Mouse (Mus musculus): Measurements from ENCODE around the gene D930007J09Rik. TPM values are rescaled to one million over a fixed set of nuclear protein-coding genes. Genes with fewer than 3 reads are reported as not detected.
A peak's percentile ranks its signal among the peaks of the same experiment; 100 is the strongest.

D930007J09Rik gene
- total and polyA plus RNA-seq, 3 experiments = 14.6 TPM; not detected in 2

GRCm38 (mm10) chr13:32799131-32799530 is 3.5 kb downstream of the D930007J09Rik start:
- peaks cover 8 to 30% of the 10 kb centered on the region in 2 experiments; a peak in 3 of 4 replicates for H3K4me1 ChIP-seq (ENCODE audit: control insufficient read depth in 1 of 2, insufficient read depth in 2 of 2)
- in situ Hi-C loops (cut with MboI; ENCODE audit: low pct_ligation_motif_present, low pct_unique_long_range_greater_than_20kb, low sequenced_read_pairs) (no loop called here), dilution Hi-C loops (cut with MboI; ENCODE audit: extremely low pct_ligation_motif_present, extremely low pct_unique_long_range_greater_than_20kb, low sequenced_read_pairs) (no loop called here)
- DNase-seq (ENCODE audit: extremely low read depth) = peak; percentile 49
- no peaks in the 10 kb centered on the region for H3K9me3 ChIP-seq (replicated peaks; ENCODE audit: low read length)
- no peaks in the 10 kb centered on the region for H3K27me3 ChIP-seq (replicated peaks)
- H3K79me2 ChIP-seq (replicated peaks; ENCODE audit: control insufficient read depth, extremely low read depth, insufficient read depth, poor library complexity, severe bottlenecking) = peaks cover 18% of the 10 kb centered on the region
- H3K27ac ChIP-seq (ENCODE audit: insufficient read depth, low read depth) = no peak overlapping the region
- no peak overlapping the region for H3K4me2 ChIP-seq (ENCODE audit: insufficient read depth, low read depth, poor library complexity, severe bottlenecking)
- H3K4me3 ChIP-seq (replicated peaks in 1 of 3; ENCODE audit: low read depth in 2 of 3, low read length in 2 of 3, poor library complexity in 1 of 3) = no peak overlapping the region
- no peak overlapping the region for H3K9ac ChIP-seq (ENCODE audit: insufficient read depth, low read depth)
- H3K36me3 ChIP-seq (replicated peaks in 1 of 2; ENCODE audit: control insufficient read depth in 1 of 2, insufficient read depth in 1 of 2, low read length in 1 of 2) = peaks cover 0 to 6% of the 10 kb centered on the region in 2 experiments
- TF ChIP-seq CTCF (conservative IDR thresholded peaks at IDR 0.05 in 1 of 2, IDR thresholded peaks at IDR 0.05 in 1 of 2; ENCODE audit: low read depth in 2 of 2, low read length in 2 of 2) (peak in 1 of 2 experiments; percentile 57; a peak in 3 of 4 replicates), ZKSCAN1 (IDR thresholded peaks at IDR 0.05; ENCODE audit: borderline replicate concordance, low read depth, low read length) (no peak), RAD21 (IDR thresholded peaks at IDR 0.05; ENCODE audit: low read depth, low read length) (peak; percentile 22), ZNF384 (IDR thresholded peaks at IDR 0.05; ENCODE audit: low read depth, low read length) (peak; percentile 96), E2F4 (IDR thresholded peaks at IDR 0.05; ENCODE audit: insufficient replicate concordance, low read depth, low read length) (no peak)

GRCm38 (mm10) chr13:32797085-32797484 is 5.6 kb downstream of the D930007J09Rik start:
- peak; percentile 20 for DNase-seq (ENCODE audit: extremely low read depth)
- in situ Hi-C loops (cut with MboI; ENCODE audit: low pct_ligation_motif_present, low pct_unique_long_range_greater_than_20kb, low sequenced_read_pairs) = no loop called here
- TF ChIP-seq BHLHE40 (IDR thresholded peaks at IDR 0.05; ENCODE audit: low read depth, low read length) (no peak), KAT2A (IDR thresholded peaks at IDR 0.05; ENCODE audit: insufficient replicate concordance, low read length) (no peak), POLR2AphosphoS2 (IDR thresholded peaks at IDR 0.05; ENCODE audit: low read depth, low read length) (no peak), MAFK (IDR thresholded peaks at IDR 0.05; ENCODE audit: insufficient replicate concordance, low read length) (no peak), ZMIZ1 (IDR thresholded peaks at IDR 0.05; ENCODE audit: low read depth, low read length) (no peak), RCOR1 (conservative IDR thresholded peaks at IDR 0.05; ENCODE audit: low read depth, low read length) (no peak), MAZ (IDR thresholded peaks at IDR 0.05; ENCODE audit: low read depth, low read length) (no peak), USF1 (IDR thresholded peaks at IDR 0.05; ENCODE audit: low read depth, low read length) (no peak), ZC3H11A (IDR thresholded peaks at IDR 0.05; ENCODE audit: low read depth, low read length) (no peak), NELFE (IDR thresholded peaks at IDR 0.05; ENCODE audit: low read depth, low read length) (no peak), IRF4 (IDR thresholded peaks at IDR 0.05; ENCODE audit: low read depth, low read length) (0 out of 2 replicates have a peak, but pooled peaks have one; percentile 13), ELF1 (IDR thresholded peaks at IDR 0.05; ENCODE audit: low read depth, low read length) (0 out of 2 replicates have a peak, but pooled peaks have one; percentile 8), MXI1 (IDR thresholded peaks at IDR 0.05; ENCODE audit: low read depth, low read length) (no peak), JUN (IDR thresholded peaks at IDR 0.05; ENCODE audit: insufficient read depth, low read depth, low read length) (no peak), ZKSCAN1 (IDR thresholded peaks at IDR 0.05; ENCODE audit: borderline replicate concordance, low read depth, low read length) (no peak), UBTF (IDR thresholded peaks at IDR 0.05; ENCODE audit: low read depth, low read length) (no peak), PAX5 (IDR thresholded peaks at IDR 0.05; ENCODE audit: low read length) (no peak), TCF12 (IDR thresholded peaks at IDR 0.05; ENCODE audit: low read depth, low read length) (no peak), CTCF (conservative IDR thresholded peaks at IDR 0.05 in 1 of 2, IDR thresholded peaks at IDR 0.05 in 1 of 2; ENCODE audit: low read depth in 2 of 2, low read length in 2 of 2) (peak in 1 of 2 experiments; percentile 63; a peak in 2 of 4 replicates), MYC (IDR thresholded peaks at IDR 0.05; ENCODE audit: low read depth, low read length) (no peak), MEF2A (IDR thresholded peaks at IDR 0.05; ENCODE audit: borderline replicate concordance, low read depth, low read length) (no peak), HCFC1 (IDR thresholded peaks at IDR 0.05; ENCODE audit: low read depth, low read length) (no peak), USF2 (conservative IDR thresholded peaks at IDR 0.05; ENCODE audit: low read depth, low read length) (no peak), NRF1 (IDR thresholded peaks at IDR 0.05; ENCODE audit: low read depth, low read length) (no peak), JUND (conservative IDR thresholded peaks at IDR 0.05; ENCODE audit: low read depth, low read length) (no peak), CHD1 (IDR thresholded peaks at IDR 0.05; ENCODE audit: low read depth, low read length) (no peak), ETS1 (conservative IDR thresholded peaks at IDR 0.05; ENCODE audit: low read depth, low read length) (no peak), E2F4 (IDR thresholded peaks at IDR 0.05; ENCODE audit: insufficient replicate concordance, low read depth, low read length) (no peak), RAD21 (IDR thresholded peaks at IDR 0.05; ENCODE audit: low read depth, low read length) (peak; percentile 6; the same call in 1 of the 2 replicates), EP300 (IDR thresholded peaks at IDR 0.05; ENCODE audit: low read length) (no peak)

More at GRCm38 (mm10) chr13:32797085-32797484, 5.6 kb downstream of the D930007J09Rik start:
- no peaks in the 10 kb centered on the region for H3K9me3 ChIP-seq (replicated peaks; ENCODE audit: low read length)
- H3K4me1 ChIP-seq (ENCODE audit: control insufficient read depth in 1 of 2, insufficient read depth in 2 of 2) = peaks cover 5 to 21% of the 10 kb centered on the region in 2 experiments; a peak in 3 of 4 replicates
- H3K4me3 ChIP-seq (replicated peaks in 1 of 3; ENCODE audit: low read depth in 2 of 3, low read length in 2 of 3, poor library complexity in 1 of 3) = no peak overlapping the region
- H3K4me2 ChIP-seq (ENCODE audit: insufficient read depth, low read depth, poor library complexity, severe bottlenecking) = no peak overlapping the region
- peak overlapping the region; percentile 4; the same call in 1 of the 2 replicates for H3K9ac ChIP-seq (ENCODE audit: insufficient read depth, low read depth)
- H3K27ac ChIP-seq (ENCODE audit: insufficient read depth, low read depth) = no peak overlapping the region
- no peaks in the 10 kb centered on the region for H3K79me2 ChIP-seq (replicated peaks; ENCODE audit: control insufficient read depth, extremely low read depth, insufficient read depth, poor library complexity, severe bottlenecking)
- H3K36me3 ChIP-seq (replicated peaks in 1 of 2; ENCODE audit: control insufficient read depth in 1 of 2, insufficient read depth in 1 of 2, low read length in 1 of 2) = no peaks in the 10 kb centered on the region
- no peaks in the 10 kb centered on the region for H3K27me3 ChIP-seq (replicated peaks)
- dilution Hi-C loops (cut with MboI; ENCODE audit: extremely low pct_ligation_motif_present, extremely low pct_unique_long_range_greater_than_20kb, low sequenced_read_pairs) = no loop called here

Measured in CH12.LX (cell line).